ENCODE assay signal across 20 mouse cellular contexts in the genomic region with DNA sequence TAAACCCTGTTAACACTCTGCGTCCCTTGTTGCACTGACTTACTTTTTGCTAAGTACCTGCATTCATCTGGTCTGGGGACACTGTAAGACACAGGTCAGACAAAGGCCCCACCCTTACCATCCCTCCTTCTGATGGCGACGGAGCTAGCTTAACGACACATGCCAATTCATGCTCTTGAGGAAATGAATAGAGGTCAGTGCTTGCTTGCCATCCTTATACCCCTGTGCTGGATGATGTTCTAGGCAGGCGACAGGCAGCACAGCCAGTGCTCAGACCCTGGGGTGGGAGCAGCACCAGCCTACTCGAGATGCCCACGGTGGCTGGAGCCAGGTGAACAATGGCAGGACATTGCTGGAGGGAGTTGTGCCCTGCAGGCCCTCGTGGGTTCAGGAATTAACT.
A peak's percentile ranks its signal among the peaks of the same experiment; 100 is the strongest.
DNase-seq lines count a peak whose midpoint lies in the region; ATAC-seq and TF ChIP-seq lines count a peak whose summit lies in the region.
"Had no signal": no experiment of that assay in that cellular context is flagged by ENCODE, and none has a peak within 500 bp of the region (broad histone marks: within the 10 kb centered on the region; RNA-seq: fewer than 3 reads in every experiment).

No protein-coding gene starts in this region.

- H3K4me1 ChIP-seq in forebrain, embryonic 13.5 days = peaks cover 22% of the 10 kb centered on the region
- peaks cover 23% of the 10 kb centered on the region for H3K4me1 ChIP-seq in forebrain, embryonic 15.5 days
- peaks cover 26% of the 10 kb centered on the region for H3K4me1 ChIP-seq in heart, embryonic 10.5 days
- H3K4me1 ChIP-seq in kidney, postnatal 0 days (replicated peaks; ENCODE audit: insufficient read depth, low read length) = no peaks in the 10 kb centered on the region
- peaks cover 9% of the 10 kb centered on the region; the same call in 1 of the 2 replicates for H3K4me1 ChIP-seq in neural tube, embryonic 14.5 days (ENCODE audit: control insufficient read depth, insufficient read depth, low read length)
- H3K4me1 ChIP-seq: liver, embryonic 15.5 days had no signal

- no peak overlapping the region for H3K4me3 ChIP-seq in forebrain, embryonic 13.5 days
- H3K4me3 ChIP-seq in forebrain, embryonic 15.5 days = no peak overlapping the region
- no peak overlapping the region for H3K4me3 ChIP-seq in heart, embryonic 10.5 days
- no peak overlapping the region for H3K4me3 ChIP-seq in kidney, postnatal 0 days (replicated peaks; ENCODE audit: low read depth, low read length)
- H3K4me3 ChIP-seq in neural tube, embryonic 14.5 days (ENCODE audit: low read depth, low read length) = no peak overlapping the region
- H3K4me3 ChIP-seq: erythroblast, embryonic 14.5 days; heart, adult 2 months; hindbrain, embryonic 13.5 days; intestine, embryonic 15.5 days; limb, embryonic 12.5 days; liver, embryonic 15.5 days; myocyte; neural tube, embryonic 13.5 days had no signal

- TF ChIP-seq CTCF in kidney, postnatal 0 days (IDR thresholded peaks at IDR 0.05; ENCODE audit: low read depth) = no peak

- no peak for DNase-seq in heart, embryonic 10.5 days (ENCODE audit: low spot score)
- DNase-seq in heart, postnatal 4 days = no peak
- no peak for DNase-seq in kidney, postnatal 0 days (ENCODE audit: low spot score)
- DNase-seq in kidney, postnatal 14 days = no peak
- DNase-seq in neural tube, embryonic 10.5 days (ENCODE audit: extremely low spot score, low spot score) = no peak
- DNase-seq: adrenal gland, adult 8-10 months had no signal

- no peaks in the 10 kb centered on the region for H3K27me3 ChIP-seq in forebrain, embryonic 13.5 days
- no peaks in the 10 kb centered on the region for H3K27me3 ChIP-seq in forebrain, embryonic 15.5 days
- H3K27me3 ChIP-seq in heart, embryonic 10.5 days (ENCODE audit: insufficient read depth, poor library complexity, severe bottlenecking) = peaks cover 55% of the 10 kb centered on the region
- H3K27me3 ChIP-seq in kidney, postnatal 0 days (ENCODE audit: insufficient read depth, low read length) = no peaks in the 10 kb centered on the region
- H3K27me3 ChIP-seq in neural tube, embryonic 14.5 days (ENCODE audit: control insufficient read depth, insufficient read depth, low read length) = no peaks in the 10 kb centered on the region
- H3K27me3 ChIP-seq: intestine, embryonic 15.5 days; liver, embryonic 15.5 days had no signal

- H3K27ac ChIP-seq in forebrain, embryonic 13.5 days = no peak overlapping the region
- no peak overlapping the region for H3K27ac ChIP-seq in forebrain, embryonic 15.5 days (replicated peaks)
- H3K27ac ChIP-seq in heart, embryonic 10.5 days = 0 out of 2 replicates have a peak overlapping the region, but pooled peaks have one; percentile 13
- no peak overlapping the region for H3K27ac ChIP-seq in kidney, postnatal 0 days
- no peak overlapping the region for H3K27ac ChIP-seq in neural tube, embryonic 14.5 days (ENCODE audit: low read depth, low read length)
- H3K27ac ChIP-seq: hindbrain, embryonic 13.5 days; intestine, embryonic 15.5 days; limb, embryonic 12.5 days; liver, embryonic 15.5 days; macrophage; neural tube, embryonic 13.5 days had no signal

- H3K36me3 ChIP-seq in forebrain, embryonic 13.5 days (ENCODE audit: poor library complexity, severe bottlenecking) = no peaks in the 10 kb centered on the region
- H3K36me3 ChIP-seq in forebrain, embryonic 15.5 days = no peaks in the 10 kb centered on the region
- no peaks in the 10 kb centered on the region for H3K36me3 ChIP-seq in heart, embryonic 10.5 days
- no peaks in the 10 kb centered on the region for H3K36me3 ChIP-seq in kidney, postnatal 0 days (ENCODE audit: insufficient read depth, low read length)
- no peaks in the 10 kb centered on the region for H3K36me3 ChIP-seq in neural tube, embryonic 14.5 days (ENCODE audit: control insufficient read depth, insufficient read depth, low read length)
- H3K36me3 ChIP-seq: G1E; hindbrain, embryonic 13.5 days; intestine, embryonic 15.5 days; limb, embryonic 12.5 days; liver, embryonic 15.5 days; neural tube, embryonic 13.5 days had no signal

- WGBS in forebrain, embryonic 13.5 days = 80% methylated on average over 8 of the region's 8 CpGs
- WGBS in forebrain, embryonic 15.5 days = 75% methylated on average over 8 of the region's 8 CpGs
- 74% methylated on average over 8 of the region's 8 CpGs for WGBS in heart, embryonic 10.5 days
- 80% methylated on average over 8 of the region's 8 CpGs for WGBS in kidney, postnatal 0 days
- WGBS in neural tube, embryonic 14.5 days = 84% methylated on average over 8 of the region's 8 CpGs

- no peaks in the 10 kb centered on the region for H3K9me3 ChIP-seq in forebrain, embryonic 13.5 days (replicated peaks)
- no peaks in the 10 kb centered on the region for H3K9me3 ChIP-seq in forebrain, embryonic 15.5 days
- no peaks in the 10 kb centered on the region for H3K9me3 ChIP-seq in heart, embryonic 10.5 days
- H3K9me3 ChIP-seq in kidney, postnatal 0 days (replicated peaks; ENCODE audit: low read length) = no peaks in the 10 kb centered on the region
- no peaks in the 10 kb centered on the region for H3K9me3 ChIP-seq in neural tube, embryonic 14.5 days (ENCODE audit: control insufficient read depth, low read length)
- H3K9me3 ChIP-seq: G1E; hindbrain, embryonic 13.5 days; intestine, embryonic 15.5 days; limb, embryonic 12.5 days; liver, embryonic 15.5 days; neural tube, embryonic 13.5 days had no signal

- ATAC-seq in forebrain, embryonic 13.5 days = peak; percentile 22
- ATAC-seq in forebrain, embryonic 15.5 days (replicated peaks) = no peak
- ATAC-seq in kidney, postnatal 0 days (replicated peaks; ENCODE audit: low FRiP score, low read depth) = peak; percentile 37; the same call in 1 of the 2 replicates
- ATAC-seq in neural tube, embryonic 14.5 days (ENCODE audit: low read depth) = 0 out of 2 replicates have a peak, but pooled peaks have one; percentile 18

- no peak overlapping the region for H3K4me2 ChIP-seq in forebrain, embryonic 13.5 days
- no peak overlapping the region for H3K4me2 ChIP-seq in forebrain, embryonic 15.5 days (replicated peaks)
- H3K4me2 ChIP-seq in kidney, postnatal 0 days (ENCODE audit: low read length) = no peak overlapping the region
- H3K4me2 ChIP-seq in neural tube, embryonic 14.5 days (ENCODE audit: low read depth, low read length) = no peak overlapping the region
- H3K4me2 ChIP-seq: hindbrain, embryonic 13.5 days; intestine, embryonic 15.5 days; limb, embryonic 12.5 days; liver, embryonic 15.5 days; lung, embryonic 14.5 days; neural tube, embryonic 13.5 days had no signal

- no peak overlapping the region; the same call in 1 of the 2 replicates for H3K9ac ChIP-seq in forebrain, embryonic 13.5 days
- H3K9ac ChIP-seq in forebrain, embryonic 15.5 days (replicated peaks) = no peak overlapping the region
- no peak overlapping the region for H3K9ac ChIP-seq in kidney, postnatal 0 days (ENCODE audit: low read depth, low read length)
- no peak overlapping the region for H3K9ac ChIP-seq in neural tube, embryonic 14.5 days (replicated peaks; ENCODE audit: low read depth, low read length)
- H3K9ac ChIP-seq: hindbrain, embryonic 13.5 days; intestine, embryonic 15.5 days; limb, embryonic 12.5 days; liver, embryonic 15.5 days; lung, embryonic 14.5 days; neural tube, embryonic 13.5 days had no signal
